Mouse (Mus musculus): Measurements from ENCODE around the gene Tmem216. TPM values are rescaled to one million over a fixed set of nuclear protein-coding genes. Genes with fewer than 3 reads are reported as not detected.
A peak's percentile ranks its signal among the peaks of the same experiment; 100 is the strongest.

Gene Tmem216
- polyA plus RNA-seq, 1 experiment from 2014 or later, result 60.0 TPM

- Histone ChIP-seq H3K36me3 (ENCODE audit: control insufficient read depth, insufficient read depth, low read length) (peaks cover 4% of the 10 kb centered on the region), H3K4me3 (replicated peaks; ENCODE audit: low read depth, low read length) (no peak overlapping the region), H3K4me1 (ENCODE audit: control insufficient read depth, insufficient read depth, low read length) (peaks cover 12% of the 10 kb centered on the region), H3K4me2 (ENCODE audit: low read length) (no peak overlapping the region), H3K9ac (replicated peaks; ENCODE audit: low read length) (no peak overlapping the region), H3K9me3 (ENCODE audit: control insufficient read depth, low read length) (no peaks in the 10 kb centered on the region), H3K27ac (replicated peaks; ENCODE audit: low read depth, low read length) (no peak overlapping the region), H3K27me3 (ENCODE audit: control insufficient read depth, insufficient read depth, low read length) (no peaks in the 10 kb centered on the region)
- DNase-seq (no peak), ATAC-seq (ENCODE audit: low FRiP score, low TSS enrichment) (no peak)
- 83% methylated on average over 3 of the region's 3 CpGs for WGBS
Measured at GRCm38 (mm10) chr19:10580102-10580501, 24.1 kb upstream of the Tmem216 start.

GRCm38 (mm10) chr19:10576690-10577561 is 20.9 kb upstream of the Tmem216 start, which contains the start of the genes Cyb561a3 and Tmem138:
Gene Cyb561a3 (plus strand): TSS chr19:10577172.
Gene Tmem138 (minus strand): TSS chr19:10577362.
- Histone ChIP-seq H3K4me1 (ENCODE audit: control insufficient read depth, insufficient read depth, low read length) (peaks cover 12% of the 10 kb centered on the region), H3K27me3 (ENCODE audit: control insufficient read depth, insufficient read depth, low read length) (no peaks in the 10 kb centered on the region), H3K36me3 (ENCODE audit: control insufficient read depth, insufficient read depth, low read length) (peaks cover 34% of the 10 kb centered on the region), H3K4me2 (ENCODE audit: low read length) (peak within 1 kb of the TSS; percentile 86), H3K4me3 (replicated peaks; ENCODE audit: low read depth, low read length) (peak within 1 kb of the TSS; percentile 65), H3K9me3 (ENCODE audit: control insufficient read depth, low read length) (no peaks in the 10 kb centered on the region), H3K9ac (replicated peaks; ENCODE audit: low read length) (peak within 1 kb of the TSS; percentile 65), H3K27ac (replicated peaks; ENCODE audit: low read depth, low read length) (peak within 1 kb of the TSS; percentile 91)
- WGBS, result under 1% methylated on average over 44 of the region's 44 CpGs
- peak; percentile 97 for DNase-seq
- ATAC-seq (ENCODE audit: low FRiP score, low TSS enrichment), result peak; percentile 95

GRCm38 (mm10) chr19:10569627-10570026 is 13.6 kb upstream of the Tmem216 start:
- Histone ChIP-seq H3K4me2 (ENCODE audit: low read length) (no peak overlapping the region), H3K27ac (replicated peaks; ENCODE audit: low read depth, low read length) (no peak overlapping the region), H3K27me3 (ENCODE audit: control insufficient read depth, insufficient read depth, low read length) (no peaks in the 10 kb centered on the region), H3K9ac (replicated peaks; ENCODE audit: low read length) (no peak overlapping the region), H3K36me3 (ENCODE audit: control insufficient read depth, insufficient read depth, low read length) (peaks cover 53% of the 10 kb centered on the region), H3K4me3 (replicated peaks; ENCODE audit: low read depth, low read length) (no peak overlapping the region), H3K4me1 (ENCODE audit: control insufficient read depth, insufficient read depth, low read length) (no peaks in the 10 kb centered on the region), H3K9me3 (ENCODE audit: control insufficient read depth, low read length) (no peaks in the 10 kb centered on the region)
- no peak for ATAC-seq (ENCODE audit: low FRiP score, low TSS enrichment)
- 97% methylated on average over 6 of the region's 6 CpGs for WGBS
- no peak for DNase-seq

- Histone ChIP-seq H3K4me2 (ENCODE audit: low read length) (no peak overlapping the region), H3K27ac (replicated peaks; ENCODE audit: low read depth, low read length) (no peak overlapping the region), H3K36me3 (ENCODE audit: control insufficient read depth, insufficient read depth, low read length) (peaks cover 11% of the 10 kb centered on the region), H3K4me1 (ENCODE audit: control insufficient read depth, insufficient read depth, low read length) (no peaks in the 10 kb centered on the region), H3K9ac (replicated peaks; ENCODE audit: low read length) (no peak overlapping the region), H3K4me3 (replicated peaks; ENCODE audit: low read depth, low read length) (no peak overlapping the region), H3K9me3 (ENCODE audit: control insufficient read depth, low read length) (no peaks in the 10 kb centered on the region), H3K27me3 (ENCODE audit: control insufficient read depth, insufficient read depth, low read length) (no peaks in the 10 kb centered on the region)
- WGBS, result 86% methylated on average over 4 of the region's 4 CpGs
- ATAC-seq (ENCODE audit: low FRiP score, low TSS enrichment) (no peak), DNase-seq (no peak)
Measured at GRCm38 (mm10) chr19:10565217-10565616, 9.2 kb upstream of the Tmem216 start.

- ATAC-seq (ENCODE audit: low FRiP score, low TSS enrichment) (no peak), DNase-seq (no peak)
- Histone ChIP-seq H3K4me1 (ENCODE audit: control insufficient read depth, insufficient read depth, low read length) (no peaks in the 10 kb centered on the region), H3K9ac (replicated peaks; ENCODE audit: low read length) (no peak overlapping the region), H3K27ac (replicated peaks; ENCODE audit: low read depth, low read length) (no peak overlapping the region), H3K9me3 (ENCODE audit: control insufficient read depth, low read length) (no peaks in the 10 kb centered on the region), H3K27me3 (ENCODE audit: control insufficient read depth, insufficient read depth, low read length) (no peaks in the 10 kb centered on the region), H3K4me3 (replicated peaks; ENCODE audit: low read depth, low read length) (no peak overlapping the region), H3K36me3 (ENCODE audit: control insufficient read depth, insufficient read depth, low read length) (peaks cover 3% of the 10 kb centered on the region; the same call in 1 of the 2 replicates), H3K4me2 (ENCODE audit: low read length) (no peak overlapping the region)
- 87% methylated on average over 6 of the region's 6 CpGs for WGBS
Measured at GRCm38 (mm10) chr19:10564278-10564677, 8.2 kb upstream of the Tmem216 start.

GRCm38 (mm10) chr19:10562351-10562750 is 6.3 kb upstream of the Tmem216 start:
- H3K4me1 ChIP-seq (ENCODE audit: control insufficient read depth, insufficient read depth, low read length), result no peaks in the 10 kb centered on the region
- DNase-seq (no peak), ATAC-seq (ENCODE audit: low FRiP score, low TSS enrichment) (no peak)
- no peaks in the 10 kb centered on the region for H3K9me3 ChIP-seq (ENCODE audit: control insufficient read depth, low read length)
- no peak overlapping the region for H3K4me3 ChIP-seq (replicated peaks; ENCODE audit: low read depth, low read length)
- WGBS, result 68% methylated on average over 5 of the region's 5 CpGs
- no peak overlapping the region for H3K4me2 ChIP-seq (ENCODE audit: low read length)
- no peak overlapping the region for H3K27ac ChIP-seq (replicated peaks; ENCODE audit: low read depth, low read length)
- H3K27me3 ChIP-seq (ENCODE audit: control insufficient read depth, insufficient read depth, low read length), result no peaks in the 10 kb centered on the region
- no peak overlapping the region for H3K9ac ChIP-seq (replicated peaks; ENCODE audit: low read length)
- H3K36me3 ChIP-seq (ENCODE audit: control insufficient read depth, insufficient read depth, low read length), result no peaks in the 10 kb centered on the region

- Histone ChIP-seq H3K9ac (replicated peaks; ENCODE audit: low read length) (no peak overlapping the region), H3K4me1 (ENCODE audit: control insufficient read depth, insufficient read depth, low read length) (0 out of 2 replicates have a peak, but pooled peaks cover 3% of the 10 kb centered on the region), H3K4me3 (replicated peaks; ENCODE audit: low read depth, low read length) (no peak overlapping the region), H3K27me3 (ENCODE audit: control insufficient read depth, insufficient read depth, low read length) (no peaks in the 10 kb centered on the region), H3K9me3 (ENCODE audit: control insufficient read depth, low read length) (no peaks in the 10 kb centered on the region), H3K27ac (replicated peaks; ENCODE audit: low read depth, low read length) (no peak overlapping the region), H3K36me3 (ENCODE audit: control insufficient read depth, insufficient read depth, low read length) (no peaks in the 10 kb centered on the region), H3K4me2 (ENCODE audit: low read length) (no peak overlapping the region)
- 70% methylated on average over 6 of the region's 6 CpGs for WGBS
- ATAC-seq (ENCODE audit: low FRiP score, low TSS enrichment), result no peak
- DNase-seq, result no peak
Measured at GRCm38 (mm10) chr19:10561558-10562314, 5.7 kb upstream of the Tmem216 start.

GRCm38 (mm10) chr19:10560108-10560507 is 4.1 kb upstream of the Tmem216 start:
- H3K9ac ChIP-seq (replicated peaks; ENCODE audit: low read length), result no peak overlapping the region
- no peak for ATAC-seq (ENCODE audit: low FRiP score, low TSS enrichment)
- peak; percentile 37 for DNase-seq
- H3K36me3 ChIP-seq (ENCODE audit: control insufficient read depth, insufficient read depth, low read length), result no peaks in the 10 kb centered on the region
- peaks cover 10% of the 10 kb centered on the region; the same call in 1 of the 2 replicates for H3K4me1 ChIP-seq (ENCODE audit: control insufficient read depth, insufficient read depth, low read length)
- WGBS, result 36% methylated on average over 5 of the region's 5 CpGs
- H3K9me3 ChIP-seq (ENCODE audit: control insufficient read depth, low read length), result no peaks in the 10 kb centered on the region
- H3K4me2 ChIP-seq (ENCODE audit: low read length), result no peak overlapping the region
- H3K4me3 ChIP-seq (replicated peaks; ENCODE audit: low read depth, low read length), result no peak overlapping the region
- no peaks in the 10 kb centered on the region for H3K27me3 ChIP-seq (ENCODE audit: control insufficient read depth, insufficient read depth, low read length)
- no peak overlapping the region for H3K27ac ChIP-seq (replicated peaks; ENCODE audit: low read depth, low read length)

Data from midbrain, embryonic 14.5 days (tissue).